Mouse (Mus musculus): ENCODE results near the gene Pde1a. TPM values are rescaled to one million over a fixed set of nuclear protein-coding genes. Genes with fewer than 3 reads are reported as not detected.

Gene Pde1a
- polyA plus RNA-seq (2015; fragmentation: Nextera tagmentation; extraction: Ambion mirVana) = 16.9 and 21.5 TPM in 2 replicates

- TF ChIP-seq CTCF (IDR thresholded peaks at IDR 0.05; ENCODE audit: low read depth) (no peak), EP300 (optimal IDR thresholded peaks at IDR 0.05) (no peak)
- WGBS = 10% methylated on average over 21 of the region's 21 CpGs
- DNase-seq (ENCODE audit: low spot score) = peak; percentile 16
- H3K9me3 ChIP-seq (ENCODE audit: control insufficient read depth, low read length) = no peaks in the 10 kb centered on the region
- no peaks in the 10 kb centered on the region for H3K4me1 ChIP-seq (replicated peaks; ENCODE audit: control insufficient read depth, insufficient read depth)
- H3K36me3 ChIP-seq (ENCODE audit: control insufficient read depth, insufficient read depth, low read length) = no peaks in the 10 kb centered on the region
- H3K4me3 ChIP-seq (ENCODE audit: low read depth, low read length) = peak within 1 kb of the TSS; percentile 15
- 0 out of 2 replicates have a peak, but pooled peaks have one; percentile 47 for ATAC-seq (ENCODE audit: low FRiP score, low TSS enrichment)
- H3K27me3 ChIP-seq (ENCODE audit: control insufficient read depth, insufficient read depth, low read length) = no peaks in the 10 kb centered on the region
- no peak within 1 kb of the TSS for H3K9ac ChIP-seq (ENCODE audit: low read length)
- H3K27ac ChIP-seq (replicated peaks) = no peak within 1 kb of the TSS
- H3K4me2 ChIP-seq (replicated peaks; ENCODE audit: low read depth) = peak within 1 kb of the TSS; percentile 50
Observed at GRCm38 (mm10) chr2:80128861-80129698, at the start of gene Pde1a. Gene Pde1a, minus strand, starts transcription at chr2:80129458.

DNA sequence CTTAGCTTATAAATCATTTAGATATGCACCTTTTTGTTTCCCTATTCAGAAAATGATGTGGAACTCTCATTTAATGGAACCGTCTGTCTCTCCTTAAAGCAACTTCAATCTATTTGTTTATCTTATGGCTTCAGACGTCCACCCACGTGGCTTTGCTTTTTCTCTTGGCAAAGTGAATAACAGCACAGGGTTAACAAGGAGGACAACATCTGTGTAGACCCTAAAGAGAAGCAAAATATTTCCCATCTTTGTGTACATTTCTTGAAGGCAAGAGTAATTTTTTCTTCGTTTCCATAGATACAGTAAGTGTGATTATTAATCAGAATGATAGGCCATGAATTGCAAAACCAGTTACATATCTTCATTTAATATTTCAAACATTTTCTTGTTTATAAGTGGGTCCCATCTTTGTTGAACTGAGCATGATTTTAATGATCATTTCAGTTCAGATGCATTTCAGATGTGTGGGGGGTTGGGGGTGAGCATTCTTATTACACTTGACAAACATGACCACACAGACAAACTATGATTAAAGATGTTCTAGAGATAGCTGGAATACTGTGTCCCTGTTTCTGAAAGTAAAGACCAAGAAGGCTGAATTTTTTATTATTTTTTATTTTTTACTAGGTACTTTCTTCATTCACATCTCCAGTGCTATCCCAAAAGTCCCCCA is 49.5 kb upstream of the Pde1a start:
- no peak overlapping the region for H3K9ac ChIP-seq (ENCODE audit: low read length)
- 30% methylated on average over 4 of the region's 4 CpGs for WGBS
- DNase-seq (ENCODE audit: low spot score) = no peak
- no peaks in the 10 kb centered on the region for H3K27me3 ChIP-seq (ENCODE audit: control insufficient read depth, insufficient read depth, low read length)
- no peak overlapping the region for H3K4me2 ChIP-seq (replicated peaks; ENCODE audit: low read depth)
- no peaks in the 10 kb centered on the region for H3K4me1 ChIP-seq (replicated peaks; ENCODE audit: control insufficient read depth, insufficient read depth)
- no peaks in the 10 kb centered on the region for H3K9me3 ChIP-seq (ENCODE audit: control insufficient read depth, low read length)
- no peaks in the 10 kb centered on the region for H3K36me3 ChIP-seq (ENCODE audit: control insufficient read depth, insufficient read depth, low read length)
- no peak overlapping the region for H3K27ac ChIP-seq (replicated peaks)
- no peak overlapping the region for H3K4me3 ChIP-seq (ENCODE audit: low read depth, low read length)
- no peak for TF ChIP-seq EP300 (optimal IDR thresholded peaks at IDR 0.05)
- TF ChIP-seq CTCF (IDR thresholded peaks at IDR 0.05; ENCODE audit: low read depth) = no peak
- no peak for ATAC-seq (ENCODE audit: low FRiP score, low TSS enrichment)

DNA sequence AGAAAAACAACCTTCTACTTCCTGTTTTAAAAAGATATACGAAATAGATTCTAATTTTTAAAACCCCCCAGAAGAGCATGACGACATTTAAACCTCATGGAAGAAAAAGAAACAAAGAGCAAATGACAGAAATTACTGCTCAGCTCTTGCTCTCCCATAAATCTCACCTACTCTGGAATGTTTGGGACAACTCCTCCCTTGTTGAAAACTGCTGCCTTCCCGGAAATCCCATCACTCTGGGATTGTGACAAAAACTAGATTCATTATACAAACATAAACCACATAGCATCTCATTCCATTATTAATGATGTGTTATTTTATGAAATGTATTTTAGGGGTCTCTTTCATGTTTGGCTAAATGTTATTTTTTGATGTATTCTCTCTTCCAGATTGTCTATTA is 48.9 kb upstream of the Pde1a start:
- DNase-seq (ENCODE audit: low spot score) (no peak), ATAC-seq (ENCODE audit: low FRiP score, low TSS enrichment) (no peak)
- TF ChIP-seq CTCF (IDR thresholded peaks at IDR 0.05; ENCODE audit: low read depth) (no peak), EP300 (optimal IDR thresholded peaks at IDR 0.05) (no peak)
- no peak overlapping the region for H3K4me3 ChIP-seq (ENCODE audit: low read depth, low read length)
- no peaks in the 10 kb centered on the region for H3K9me3 ChIP-seq (ENCODE audit: control insufficient read depth, low read length)
- no peaks in the 10 kb centered on the region for H3K4me1 ChIP-seq (replicated peaks; ENCODE audit: control insufficient read depth, insufficient read depth)
- 39% methylated on average over 3 of the region's 3 CpGs for WGBS
- H3K36me3 ChIP-seq (ENCODE audit: control insufficient read depth, insufficient read depth, low read length) = no peaks in the 10 kb centered on the region
- no peak overlapping the region for H3K9ac ChIP-seq (ENCODE audit: low read length)
- no peak overlapping the region for H3K4me2 ChIP-seq (replicated peaks; ENCODE audit: low read depth)
- H3K27me3 ChIP-seq (ENCODE audit: control insufficient read depth, insufficient read depth, low read length) = no peaks in the 10 kb centered on the region
- no peak overlapping the region for H3K27ac ChIP-seq (replicated peaks)

- H3K4me1 ChIP-seq (replicated peaks; ENCODE audit: control insufficient read depth, insufficient read depth) = no peaks in the 10 kb centered on the region
Observed at GRCm38 (mm10) chr2:80168103-80168502, 38.8 kb upstream of the Pde1a start.

DNA sequence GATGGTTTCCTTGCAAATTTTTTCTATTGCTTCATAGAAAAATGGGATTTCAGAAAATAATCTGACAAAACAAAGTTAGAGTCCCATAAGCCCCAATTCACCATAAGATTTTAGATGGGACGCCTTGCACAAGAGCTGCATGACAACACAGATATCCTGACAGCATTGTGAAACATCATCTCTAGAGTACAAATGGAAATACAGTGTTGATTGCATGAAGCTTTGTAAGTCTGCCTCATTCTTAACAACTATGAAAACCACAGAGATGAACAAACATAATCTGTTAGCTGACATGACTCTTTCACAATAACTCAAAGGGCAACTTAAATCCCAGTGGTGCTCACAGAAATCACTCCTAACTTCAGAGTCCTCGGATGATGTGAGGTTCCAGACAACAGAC is 29.5 kb upstream of the Pde1a start:
- DNase-seq (ENCODE audit: low spot score) (no peak), ATAC-seq (ENCODE audit: low FRiP score, low TSS enrichment) (no peak)
- WGBS = 71% methylated on average over 2 of the region's 2 CpGs
- H3K27me3 ChIP-seq (ENCODE audit: control insufficient read depth, insufficient read depth, low read length) = no peaks in the 10 kb centered on the region
- H3K36me3 ChIP-seq (ENCODE audit: control insufficient read depth, insufficient read depth, low read length) = no peaks in the 10 kb centered on the region
- no peak overlapping the region for H3K27ac ChIP-seq (replicated peaks)
- no peaks in the 10 kb centered on the region for H3K9me3 ChIP-seq (ENCODE audit: control insufficient read depth, low read length)
- no peak overlapping the region for H3K4me3 ChIP-seq (ENCODE audit: low read depth, low read length)
- TF ChIP-seq EP300 (optimal IDR thresholded peaks at IDR 0.05) = no peak
- TF ChIP-seq CTCF (IDR thresholded peaks at IDR 0.05; ENCODE audit: low read depth) = no peak
- H3K9ac ChIP-seq (ENCODE audit: low read length) = no peak overlapping the region
- H3K4me2 ChIP-seq (replicated peaks; ENCODE audit: low read depth) = no peak overlapping the region
- no peaks in the 10 kb centered on the region for H3K4me1 ChIP-seq (replicated peaks; ENCODE audit: control insufficient read depth, insufficient read depth)

More at GRCm38 (mm10) chr2:80168103-80168502, 38.8 kb upstream of the Pde1a start:
- Histone ChIP-seq H3K9me3 (ENCODE audit: control insufficient read depth, low read length) (no peaks in the 10 kb centered on the region), H3K27me3 (ENCODE audit: control insufficient read depth, insufficient read depth, low read length) (no peaks in the 10 kb centered on the region), H3K4me3 (ENCODE audit: low read depth, low read length) (no peak overlapping the region), H3K36me3 (ENCODE audit: control insufficient read depth, insufficient read depth, low read length) (no peaks in the 10 kb centered on the region), H3K27ac (replicated peaks) (no peak overlapping the region), H3K4me2 (replicated peaks; ENCODE audit: low read depth) (no peak overlapping the region), H3K9ac (ENCODE audit: low read length) (no peak overlapping the region)
- DNase-seq (ENCODE audit: low spot score) = no peak
- no peak for ATAC-seq (ENCODE audit: low FRiP score, low TSS enrichment)
- 90% methylated on average over 1 of the region's 1 CpGs for WGBS
- TF ChIP-seq CTCF (IDR thresholded peaks at IDR 0.05; ENCODE audit: low read depth) (no peak), EP300 (optimal IDR thresholded peaks at IDR 0.05) (no peak)

GRCm38 (mm10) chr2:80158196-80158595 is 28.9 kb upstream of the Pde1a start:
- DNase-seq (ENCODE audit: low spot score) (no peak), ATAC-seq (ENCODE audit: low FRiP score, low TSS enrichment) (no peak)
- Histone ChIP-seq H3K27me3 (ENCODE audit: control insufficient read depth, insufficient read depth, low read length) (no peaks in the 10 kb centered on the region), H3K4me1 (replicated peaks; ENCODE audit: control insufficient read depth, insufficient read depth) (no peaks in the 10 kb centered on the region), H3K36me3 (ENCODE audit: control insufficient read depth, insufficient read depth, low read length) (no peaks in the 10 kb centered on the region), H3K9ac (ENCODE audit: low read length) (no peak overlapping the region), H3K4me3 (ENCODE audit: low read depth, low read length) (no peak overlapping the region), H3K4me2 (replicated peaks; ENCODE audit: low read depth) (no peak overlapping the region), H3K27ac (replicated peaks) (no peak overlapping the region), H3K9me3 (ENCODE audit: control insufficient read depth, low read length) (no peaks in the 10 kb centered on the region)
- TF ChIP-seq CTCF (IDR thresholded peaks at IDR 0.05; ENCODE audit: low read depth) (no peak), EP300 (optimal IDR thresholded peaks at IDR 0.05) (no peak)
- WGBS = 70% methylated on average over 3 of the region's 3 CpGs
